Mouse (Mus musculus): ENCODE results near the gene Rfx8.

- TF ChIP-seq POLR2A (IDR thresholded peaks at IDR 0.05; ENCODE audit: control insufficient read depth, low read depth, low read length): no peak
- no peak for TF ChIP-seq CTCF (IDR thresholded peaks at IDR 0.05; ENCODE audit: control insufficient read depth, insufficient read depth, insufficient replicate concordance, low read depth, low read length)
These were observed 30.7 kb upstream of the Rfx8 start for GRCm38 (mm10) chr1:39751537-39751936.

All from testis, adult 2 months (tissue).